Mouse (Mus musculus) small intestine, adult 2 months (tissue): ENCODE data around the gene Tenm3.

Experiments
- CTCF ChIP-seq: fragments of 200-500 bp; IDR thresholded peaks from 2 replicates; pipeline ENCODE4 v1.5.1; 2012; ENCODE audit warnings: low read depth, mild to moderate bottlenecking, control low read depth, inconsistent platforms, low read length, moderate library complexity, mixed read lengths; ENCODE audit not compliant: insufficient replicate concordance, insufficient read length; ENCODE audit errors: extremely low read depth
- POLR2A ChIP-seq: fragments of 200-500 bp; IDR thresholded peaks from 2 replicates; pipeline ENCODE4 v1.6.1; 2012; ENCODE audit warnings: low read depth, mild to moderate bottlenecking, control low read depth, inconsistent platforms, low read length, moderate library complexity

DNA sequence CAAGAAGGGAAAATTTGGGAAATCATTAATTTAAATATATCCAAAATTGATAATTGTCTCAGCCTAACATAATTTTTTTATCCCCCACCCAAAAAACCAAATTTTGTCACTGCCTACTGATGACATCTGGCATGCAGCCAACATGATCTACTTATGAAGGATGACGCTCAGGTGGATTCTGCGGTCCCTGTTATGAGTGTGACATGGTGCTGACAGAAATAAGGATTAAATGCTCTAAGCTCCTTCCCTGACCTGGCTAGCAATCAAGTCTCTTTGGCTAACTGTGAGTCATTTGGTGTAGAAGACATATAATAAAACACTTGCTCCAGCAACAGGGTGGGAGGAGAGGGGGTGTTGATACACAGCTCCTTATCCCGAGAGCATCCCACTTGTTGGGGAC lies 532.0 kb downstream of the Tenm3 start:
- no peak for TF ChIP-seq POLR2A
- TF ChIP-seq CTCF, result no peak
